Mouse (Mus musculus) heart, postnatal 25 days (tissue): ENCODE data around the gene Dnaaf1. TPM values are rescaled to one million over a fixed set of nuclear protein-coding genes. Genes with fewer than 3 reads are reported as not detected.

Source experiments
- DNase-seq: peaks from one replicate; pipeline ENCODE4 v3.0.0; 2022; ENCODE audit warnings: low spot score
- intact Hi-C: fragments of 180-260 bp; cut with DNase I; formaldehyde crosslinking; loops from one replicate; pipeline ENCODE4 v1.15.1; 2025
- total RNA-seq, 2 experiments: library from RNA; stranded (reverse); gene quantifications; 2 replicates each; pipeline ENCODE4 v1.2.3; 2021

The Dnaaf1 gene
- total RNA-seq, 2 experiments from 2014 or later, result not detected

DNA sequence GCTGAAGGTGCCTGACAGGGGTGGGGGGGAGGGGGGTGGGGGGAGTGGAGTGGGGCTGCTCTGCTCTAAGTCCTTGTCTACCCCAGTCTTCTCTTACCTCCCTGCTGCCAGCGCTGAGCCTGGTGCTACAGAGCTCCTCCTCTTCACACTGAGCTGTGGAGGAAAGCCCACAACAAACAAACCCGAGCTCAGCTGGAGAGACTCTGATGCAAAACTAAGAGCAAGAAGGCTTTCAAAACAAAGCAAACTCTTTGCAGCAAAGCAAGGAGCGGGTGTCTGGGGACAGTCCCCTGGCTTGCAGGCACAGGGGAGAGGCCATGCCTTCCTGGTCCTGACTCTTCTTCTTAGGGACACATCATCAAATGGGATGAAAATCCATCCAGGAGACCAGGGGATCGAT lies 5.2 kb upstream of the Dnaaf1 start:
- no peak for DNase-seq
- intact Hi-C loops, result no loop called here

DNA sequence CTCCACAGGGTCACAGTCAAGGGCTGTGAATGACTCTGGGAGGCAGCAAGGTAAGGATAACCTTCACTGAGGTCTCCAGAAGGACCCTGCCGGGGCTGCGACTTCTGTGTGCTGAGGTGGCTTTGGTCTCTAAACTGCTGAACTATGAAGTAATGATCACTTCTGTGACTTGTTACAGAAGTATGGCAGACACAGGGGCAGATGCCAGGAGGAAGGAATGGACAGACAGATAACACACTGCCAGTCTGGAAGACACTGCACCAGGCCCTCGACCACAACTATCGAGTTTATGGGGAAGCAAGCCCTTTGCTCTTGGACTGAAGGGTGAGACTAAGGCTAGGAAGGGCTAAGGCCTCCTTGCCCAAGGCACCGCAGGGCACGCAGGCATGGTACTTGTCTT lies 3.9 kb upstream of the Dnaaf1 start:
- DNase-seq, result no peak
- intact Hi-C loops, result no loop called here

DNA sequence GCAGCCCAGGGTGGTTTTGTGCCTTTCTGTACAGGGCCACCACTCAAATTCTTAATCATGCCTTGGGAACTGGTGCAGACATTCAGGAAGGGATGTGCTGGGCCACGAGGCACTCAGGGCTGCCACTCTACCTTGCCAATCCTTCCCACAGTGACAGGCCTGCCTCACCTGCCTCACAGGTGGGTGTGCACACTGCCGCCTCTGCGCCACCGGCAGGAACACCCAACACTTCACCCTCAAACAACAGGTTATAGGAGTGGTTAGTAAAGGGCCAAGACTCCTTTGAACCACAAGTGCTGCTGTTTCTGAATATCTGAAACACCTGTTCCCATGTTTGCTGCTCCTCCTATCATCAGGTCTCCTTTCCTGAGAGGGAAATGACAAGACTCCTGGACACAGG lies 2.6 kb upstream of the Dnaaf1 start:
- intact Hi-C loops, result no loop called here
- no peak for DNase-seq

DNA sequence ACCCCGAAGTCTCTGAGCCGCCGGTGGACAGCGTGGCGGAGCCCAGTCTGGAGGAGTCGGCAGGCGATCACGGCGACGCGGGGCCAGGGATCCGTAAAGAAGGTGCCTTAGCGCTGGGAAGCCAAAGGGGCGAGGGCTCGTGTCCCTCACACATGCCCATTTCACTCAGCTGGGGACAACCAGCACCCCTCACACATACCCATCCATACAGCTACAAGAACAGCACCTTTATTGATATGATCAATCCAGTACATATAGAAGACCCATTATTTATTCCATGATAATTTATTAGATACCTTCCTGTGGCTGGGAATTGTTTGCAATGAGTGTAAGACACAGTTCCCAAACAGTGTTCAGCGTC lies 311 bp downstream of the Dnaaf1 start:
- intact Hi-C loops, result no loop called here
- no peak for DNase-seq

DNA sequence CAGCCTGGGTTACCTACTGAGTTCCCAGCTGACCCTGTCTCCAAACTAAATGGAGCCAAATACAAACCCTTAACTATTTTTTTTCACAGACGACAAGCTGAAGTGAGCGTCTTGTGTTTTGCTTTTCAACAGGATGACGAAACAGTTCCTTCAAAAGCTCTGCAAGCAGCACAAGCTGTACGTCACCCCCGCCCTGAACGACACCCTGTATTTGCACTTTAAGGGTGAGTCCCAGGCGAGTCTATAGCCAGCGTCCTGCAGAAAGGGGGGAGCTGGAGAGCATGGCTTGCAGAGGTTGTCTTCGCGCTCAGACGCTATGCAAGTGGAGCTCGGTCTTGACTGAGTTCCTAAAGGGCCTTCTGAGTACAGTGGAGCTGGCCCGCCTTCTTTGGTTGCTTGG lies 4.1 kb downstream of the Dnaaf1 start:
- intact Hi-C loops, result no loop called here
- DNase-seq, result no peak

DNA sequence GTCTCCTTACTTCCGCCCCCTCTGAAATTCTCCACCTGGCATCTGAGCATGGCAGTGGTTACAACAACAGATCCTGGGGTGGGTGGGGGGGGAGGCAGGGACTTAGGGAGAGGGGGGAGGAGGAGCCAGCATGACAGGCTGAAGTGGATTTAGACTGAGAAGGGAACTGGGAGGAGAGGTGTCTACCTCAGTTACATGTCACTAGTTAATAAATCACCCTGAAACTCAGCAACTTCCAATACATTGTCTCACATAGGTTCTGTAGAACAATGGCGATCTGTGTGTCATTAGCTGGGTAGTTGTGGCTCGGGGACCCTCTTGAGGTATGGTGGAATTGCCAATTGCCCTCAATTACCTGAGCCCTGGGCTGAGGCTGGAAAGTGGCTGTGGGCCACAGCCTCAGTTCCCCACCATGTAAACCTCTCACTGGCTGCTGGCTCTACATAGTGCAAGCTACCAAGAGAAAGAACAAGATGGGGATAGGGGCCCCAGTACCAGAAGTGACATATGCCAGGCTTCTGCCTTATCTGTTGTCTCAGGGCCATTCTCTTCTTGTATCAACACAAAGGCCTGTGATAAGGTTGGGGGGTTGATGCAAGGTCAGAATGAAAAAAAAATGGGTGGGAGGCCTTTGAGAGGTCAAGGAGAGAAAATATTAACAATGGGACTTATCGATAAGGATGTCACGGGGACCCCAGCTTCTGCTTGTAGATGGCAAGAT lies 5.6 kb downstream of the Dnaaf1 start:
- intact Hi-C loops, result no loop called here
- DNase-seq, result no peak

DNA sequence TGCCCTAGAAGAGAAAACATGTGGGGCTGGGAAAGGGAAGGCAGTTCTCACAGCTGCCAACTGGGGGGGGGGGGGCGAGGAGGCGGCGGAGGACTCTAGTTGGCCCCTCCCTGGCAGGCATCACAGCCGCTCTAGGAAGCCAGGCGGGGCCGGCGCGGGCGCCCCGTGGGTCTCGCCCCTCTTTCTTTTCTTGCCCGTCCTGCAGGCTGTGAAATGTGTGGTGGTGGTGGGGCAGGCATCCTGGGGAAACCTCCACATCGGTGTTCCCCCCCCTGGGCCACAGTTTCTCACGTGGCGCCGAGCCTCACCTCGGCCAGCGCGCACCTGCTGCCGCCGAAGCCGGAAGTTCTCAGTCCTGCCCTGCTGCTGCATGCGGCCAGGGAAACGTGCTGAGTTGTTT lies 10.9 kb downstream of the Dnaaf1 start:
- DNase-seq, result no peak
- intact Hi-C loops, result no loop called here

DNA sequence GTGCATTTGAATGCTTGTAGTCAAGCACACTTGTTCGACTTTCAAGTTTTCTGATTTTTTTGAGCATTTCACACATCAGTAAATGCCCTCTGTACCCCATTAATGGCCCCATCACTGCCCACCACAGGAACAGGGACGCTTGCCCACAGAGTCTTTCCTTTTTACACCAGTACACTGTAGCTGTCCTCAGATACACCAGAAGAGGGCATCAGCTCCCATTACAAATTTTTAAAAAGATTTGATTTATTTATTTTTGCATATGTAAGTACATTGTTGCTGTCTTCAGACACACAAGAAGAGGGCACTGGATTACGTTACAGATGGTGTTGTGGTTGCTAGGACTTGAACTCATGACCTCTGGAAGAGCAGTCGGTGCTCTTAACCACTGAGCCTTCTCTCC lies 13.3 kb downstream of the Dnaaf1 start:
- DNase-seq, result no peak
- intact Hi-C loops, result no loop called here

DNA sequence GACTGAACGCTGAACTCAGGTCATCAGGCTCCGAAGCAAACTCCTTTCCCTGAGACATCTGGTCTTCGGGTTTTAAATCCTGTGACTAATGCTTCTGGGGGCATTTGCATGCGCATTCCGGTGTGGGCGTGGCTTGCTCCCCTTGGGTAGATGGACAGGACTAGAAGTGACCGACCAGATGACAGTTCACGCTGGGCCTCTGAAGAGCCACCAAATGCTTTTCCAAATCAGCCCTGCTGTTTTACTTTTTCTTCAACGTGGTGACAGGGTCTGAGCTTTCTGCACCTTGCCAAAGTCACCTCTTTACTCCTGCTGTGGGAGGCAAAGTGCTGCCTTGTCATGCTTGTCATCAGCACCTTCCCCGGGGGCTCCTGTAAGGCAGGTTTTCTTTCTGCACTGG lies 13.8 kb downstream of the Dnaaf1 start:
- no peak for DNase-seq
- intact Hi-C loops, result no loop called here

DNA sequence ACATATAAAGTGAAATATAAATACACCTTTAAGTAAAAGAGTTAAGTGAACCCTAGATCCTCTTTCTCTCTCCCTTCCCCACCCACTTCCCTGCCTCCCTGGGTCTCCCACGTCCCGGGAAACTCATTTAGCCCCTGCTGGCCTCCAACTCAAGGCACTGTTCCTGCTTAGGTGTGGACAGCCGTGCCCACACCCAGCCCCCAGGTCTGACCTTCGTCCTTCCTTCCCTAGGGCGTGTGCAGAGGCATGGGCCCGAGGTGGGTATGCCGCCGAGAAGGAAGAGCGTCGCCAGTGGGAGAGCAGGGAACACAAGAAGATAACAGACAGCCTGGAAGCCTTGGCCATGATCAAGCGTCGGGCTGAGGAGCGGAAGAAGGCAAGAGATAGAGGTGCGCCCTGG lies 15.3 kb downstream of the Dnaaf1 start:
- DNase-seq, result no peak
- intact Hi-C loops, result no loop called here

DNA sequence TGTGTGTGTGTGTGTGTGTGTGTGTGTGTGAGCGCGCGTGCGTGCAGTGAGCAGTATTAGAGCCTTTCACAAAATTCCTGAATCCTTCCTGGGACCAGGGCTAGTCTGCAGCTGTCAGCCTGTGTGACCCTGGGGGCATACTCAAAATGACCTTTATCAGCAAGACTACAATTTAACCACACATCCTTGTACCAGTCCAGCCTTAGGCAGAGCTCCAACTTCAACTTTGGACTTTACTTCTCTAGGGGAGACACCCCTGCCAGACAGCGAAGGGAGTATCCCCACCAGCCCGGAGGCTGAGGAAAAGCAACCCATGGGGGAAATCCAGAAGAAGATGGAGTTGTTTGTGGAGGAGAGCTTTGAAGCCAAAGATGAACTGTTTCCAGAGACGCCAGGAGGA lies 16.4 kb downstream of the Dnaaf1 start:
- intact Hi-C loops, result no loop called here
- DNase-seq, result no peak

DNA sequence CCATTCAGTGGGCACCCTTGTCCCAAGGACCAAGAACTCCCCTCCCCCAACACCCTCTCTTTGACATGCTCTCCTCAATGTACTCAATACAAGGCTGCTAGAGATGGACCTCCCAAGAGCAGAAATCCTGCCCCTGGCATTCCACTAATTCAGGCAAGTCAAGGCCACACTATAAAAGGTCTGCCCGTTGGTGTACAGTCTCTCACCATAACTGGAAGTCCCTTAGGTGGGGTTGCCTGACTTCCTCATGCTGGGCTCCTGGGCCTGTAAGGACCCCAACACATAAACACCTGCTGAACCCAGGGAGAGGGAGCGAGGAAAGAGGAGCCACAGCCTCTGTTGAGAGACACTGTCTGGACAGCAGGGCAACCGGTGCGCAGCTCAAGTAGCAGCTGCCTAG lies 28.7 kb downstream of the Dnaaf1 start:
- intact Hi-C loops, result loop anchor here (2.0 kb wide), 2 partner anchors 163 to 191 kb away; no protein-coding TSS in a partner anchor
- no peak for DNase-seq

DNA sequence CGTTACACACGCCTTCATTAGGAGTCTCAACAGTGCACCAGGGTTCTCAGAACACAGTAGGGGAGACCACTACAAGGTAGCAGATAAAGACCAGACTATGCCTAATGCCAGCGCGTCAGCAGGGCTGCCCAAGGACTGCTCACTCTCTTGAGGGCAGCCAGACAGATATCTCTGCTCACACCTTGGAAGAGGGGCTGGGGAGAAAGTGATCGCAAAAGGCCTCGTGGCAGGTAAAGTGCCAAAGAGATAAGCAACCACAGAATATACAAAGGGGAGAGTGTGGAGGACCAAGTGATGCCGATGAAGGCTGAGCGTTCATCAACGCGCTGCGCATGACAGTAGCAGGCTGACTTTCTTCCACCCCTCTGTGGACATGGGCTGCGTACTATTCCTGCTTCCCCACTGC lies 29.4 kb downstream of the Dnaaf1 start:
- intact Hi-C loops, result loop anchor here (2.0 kb wide), 2 partner anchors 164 to 192 kb away; no protein-coding TSS in a partner anchor
- DNase-seq, result no peak

DNA sequence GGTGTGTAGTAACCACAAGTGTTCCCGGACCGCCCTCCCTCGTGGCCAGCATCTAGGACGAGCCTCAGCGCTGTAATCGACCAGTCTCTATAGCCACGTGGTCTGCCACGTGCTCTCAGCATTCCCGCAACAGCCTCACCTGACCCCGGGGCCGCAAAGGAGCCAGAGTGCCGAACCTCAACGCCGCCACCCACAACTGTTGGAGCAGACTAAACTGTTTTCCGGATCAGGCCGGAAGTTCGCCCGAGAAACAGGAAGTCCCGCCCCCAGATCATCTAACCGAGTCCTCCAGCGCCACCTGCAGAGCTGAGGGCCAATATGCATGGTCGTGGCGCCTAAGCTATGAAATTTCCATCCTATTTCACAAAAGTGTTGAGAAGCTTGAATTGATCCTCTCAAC lies 30.0 kb downstream of the Dnaaf1 start, which contains the start of gene Taf1c:
Gene Taf1c (minus strand): TSS at position 227 of the 400 bp plus-strand sequence.
- intact Hi-C loops, result loop anchor here (2.0 to 5.0 kb wide), 4 partner anchors 72 to 192 kb away; no protein-coding TSS in a partner anchor
- peak; percentile 79 for DNase-seq

DNA sequence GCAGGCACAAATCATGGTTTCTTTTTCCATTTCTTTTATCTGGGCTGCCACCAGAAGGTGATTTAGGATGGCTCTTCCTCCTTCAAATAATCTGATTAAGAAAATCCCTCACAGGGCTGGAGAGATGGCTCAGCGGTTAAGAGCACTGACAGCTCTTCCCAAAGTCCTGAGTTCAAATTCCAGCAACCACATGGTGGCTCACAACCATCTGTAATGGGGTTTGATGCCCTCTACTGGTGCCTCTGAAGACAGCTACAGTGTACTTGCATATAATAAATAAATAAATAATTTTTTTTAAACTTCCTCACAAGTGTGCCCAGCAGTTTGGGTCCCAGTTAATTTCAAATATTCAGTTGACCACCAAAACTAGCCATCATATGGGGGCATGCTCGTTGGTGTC lies 31.2 kb downstream of the Dnaaf1 start:
- intact Hi-C loops, result loop anchor here (5.0 kb wide), 2 partner anchors 71 to 84 kb away; no protein-coding TSS in a partner anchor
- no peak for DNase-seq

DNA sequence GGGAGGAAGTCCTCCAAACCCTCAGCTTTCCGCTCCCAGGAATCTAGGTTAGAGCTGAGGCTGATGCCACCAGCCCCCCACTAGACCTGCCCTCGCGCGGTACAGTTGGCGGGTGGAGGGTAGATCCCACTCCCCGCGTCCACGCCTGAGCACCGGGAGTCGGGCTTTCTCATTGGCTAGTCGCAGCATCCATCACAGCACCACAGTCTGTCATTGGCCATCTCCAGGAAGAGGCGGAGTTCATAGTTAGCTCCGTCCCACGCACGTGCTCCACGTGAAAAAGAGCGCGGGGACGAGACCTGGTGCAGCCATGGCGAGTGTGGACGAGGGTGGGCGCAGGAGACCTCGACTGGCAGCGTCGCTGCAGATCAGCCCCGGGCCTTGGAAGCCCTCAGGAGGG lies 37.4 kb downstream of the Dnaaf1 start, which contains the start of gene Adad2:
Gene Adad2 (plus strand): TSS at position 277 of the 400 bp plus-strand sequence.
- intact Hi-C loops, result no loop called here

DNA sequence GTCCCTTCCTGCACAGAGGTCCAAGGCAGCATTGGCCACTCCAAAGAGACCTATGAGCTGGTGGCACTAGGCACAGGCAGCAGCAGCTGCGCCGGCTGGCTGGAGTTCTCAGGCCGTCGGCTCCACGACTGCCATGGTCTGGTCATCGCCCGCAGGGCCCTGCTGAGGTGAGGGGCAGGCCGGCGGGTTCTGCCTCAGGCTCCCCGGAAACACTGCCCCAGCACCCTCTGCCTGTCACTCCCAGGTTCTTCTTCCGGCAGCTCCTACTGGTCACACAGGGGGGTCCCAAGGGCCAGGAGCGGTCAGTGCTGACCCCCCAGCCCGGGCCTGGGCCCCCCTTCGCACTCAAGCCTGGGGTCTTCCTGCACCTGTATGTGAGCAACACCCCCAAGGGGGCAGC lies 40.1 kb downstream of the Dnaaf1 start:
- DNase-seq, result no peak
- intact Hi-C loops, result no loop called here

More for the DNA sequence above, 37.4 kb downstream of the Dnaaf1 start, which contains the start of gene Adad2:
- no peak for DNase-seq

DNA sequence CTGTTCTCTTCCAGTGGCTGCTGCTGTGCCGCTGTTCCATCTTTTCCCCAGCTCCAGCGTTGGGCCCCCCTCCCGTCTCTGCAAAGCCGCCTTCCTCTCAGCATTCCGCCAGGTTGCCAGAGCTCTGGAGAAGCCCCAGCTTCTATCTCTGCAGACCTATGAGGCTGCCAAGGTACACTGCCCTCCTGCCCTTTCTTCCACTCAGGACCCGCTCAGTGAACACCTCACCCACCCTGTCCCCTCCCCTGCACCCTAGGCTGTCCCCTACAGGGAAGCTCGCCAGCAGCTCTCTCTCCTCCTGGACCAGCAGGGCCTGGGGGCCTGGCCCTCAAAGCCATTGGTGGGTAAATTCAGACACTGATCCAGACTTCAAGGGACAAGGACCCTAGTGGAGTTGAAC lies 41.3 kb downstream of the Dnaaf1 start:
- no peak for DNase-seq
- intact Hi-C loops, result no loop called here

DNA sequence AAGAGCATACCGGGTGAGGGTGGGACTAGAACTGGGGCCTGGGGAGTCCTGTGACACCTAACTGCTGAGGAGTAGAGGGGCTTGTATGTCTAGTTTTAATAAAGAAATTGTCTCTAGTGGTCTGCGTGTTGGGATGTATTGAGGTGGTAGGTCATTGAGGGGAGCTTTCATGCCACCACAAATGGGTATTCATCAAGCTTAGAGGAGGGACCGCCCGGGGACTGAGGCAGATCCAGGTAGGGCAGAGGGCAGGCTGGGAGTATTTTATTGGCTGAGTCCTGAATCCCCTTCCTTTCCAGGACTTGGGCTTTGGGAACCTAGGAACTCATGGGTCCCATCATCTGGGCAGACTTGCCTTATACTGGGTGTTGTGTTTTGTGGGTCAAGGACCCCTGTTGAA lies 41.8 kb downstream of the Dnaaf1 start:
- intact Hi-C loops, result no loop called here
- no peak for DNase-seq

DNA sequence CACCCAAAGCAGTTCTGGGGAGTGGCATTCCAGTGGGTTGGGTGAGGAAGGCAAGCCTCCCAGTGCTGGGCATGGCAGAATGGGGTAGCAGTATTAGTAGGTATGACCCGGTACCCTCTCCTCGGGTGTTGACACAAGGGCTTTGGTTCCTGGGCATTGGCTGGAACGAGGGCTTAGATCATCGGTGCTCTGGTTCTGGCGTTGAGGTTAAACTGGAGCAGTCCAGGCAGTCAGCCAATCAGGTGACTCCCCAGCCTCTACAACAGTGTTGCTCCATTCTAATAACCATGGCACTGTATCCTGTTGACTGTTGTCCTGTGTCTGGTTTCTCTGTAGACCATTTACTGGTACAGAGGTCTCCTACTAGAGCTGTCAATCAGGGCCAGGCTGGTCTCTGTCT lies 42.6 kb downstream of the Dnaaf1 start:
- DNase-seq, result no peak
- intact Hi-C loops, result no loop called here

DNA sequence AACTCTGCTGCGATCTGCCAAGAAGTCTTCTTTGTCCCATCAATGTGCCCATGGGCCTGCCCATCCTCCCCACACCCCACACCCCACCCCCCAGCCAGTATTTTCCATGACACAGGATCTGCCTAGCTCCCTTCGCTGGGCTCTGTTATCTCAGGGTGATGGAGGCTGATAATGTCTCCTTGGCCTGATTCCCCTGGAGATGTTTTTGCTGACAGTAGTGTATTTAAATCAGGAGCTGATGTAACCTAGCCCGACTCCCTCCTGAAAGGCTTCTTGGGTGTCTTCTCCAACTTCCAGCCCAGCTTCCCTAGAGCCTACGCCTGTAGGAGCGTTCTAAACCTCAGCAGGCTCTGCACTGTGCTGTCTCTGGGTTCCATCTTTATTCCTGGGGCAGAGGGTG lies 43.9 kb downstream of the Dnaaf1 start:
- intact Hi-C loops, result no loop called here
- DNase-seq, result no peak
